Mouse (Mus musculus): ENCODE measurements around the gene Ddx39.

Gene Ddx39

DNA sequence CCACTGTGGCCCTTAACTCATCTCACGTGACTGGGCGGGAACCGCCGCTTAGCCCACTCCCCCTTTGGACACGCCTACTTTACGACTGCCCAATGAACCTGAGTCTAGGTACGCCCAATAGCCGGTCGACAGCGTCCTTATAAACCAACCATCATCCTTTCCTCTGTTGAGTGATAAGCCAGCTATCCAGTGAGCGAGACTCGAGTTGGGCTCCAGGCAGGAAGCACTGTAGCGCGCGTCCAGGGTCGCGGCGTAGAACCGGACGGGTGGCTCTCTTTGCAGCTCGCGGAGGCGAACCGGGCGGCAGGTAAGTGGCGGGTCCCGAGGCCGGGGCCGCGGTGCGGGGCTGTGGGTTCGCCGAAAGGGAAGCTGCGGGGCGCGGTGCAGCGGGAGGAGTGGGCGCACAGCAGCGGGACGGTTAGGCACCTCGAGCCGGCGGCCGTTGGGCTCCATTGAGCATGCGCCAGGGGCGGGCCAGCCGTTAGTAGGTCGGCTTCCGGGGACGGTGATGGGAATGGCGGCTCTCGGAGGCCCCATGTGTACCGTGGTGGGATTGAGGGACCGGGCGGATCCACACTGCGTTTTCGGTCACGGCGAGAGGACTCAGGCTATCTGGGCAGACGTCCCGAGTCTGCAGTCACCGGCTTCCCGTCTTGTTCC lies at the start of gene Ddx39:
TSS of gene Ddx39 (plus strand) at position 147 of the 660 bp plus-strand sequence.
- DNase-seq (ENCODE audit: low spot score in 2 of 2) = peak; percentile 94 to 97

DNA sequence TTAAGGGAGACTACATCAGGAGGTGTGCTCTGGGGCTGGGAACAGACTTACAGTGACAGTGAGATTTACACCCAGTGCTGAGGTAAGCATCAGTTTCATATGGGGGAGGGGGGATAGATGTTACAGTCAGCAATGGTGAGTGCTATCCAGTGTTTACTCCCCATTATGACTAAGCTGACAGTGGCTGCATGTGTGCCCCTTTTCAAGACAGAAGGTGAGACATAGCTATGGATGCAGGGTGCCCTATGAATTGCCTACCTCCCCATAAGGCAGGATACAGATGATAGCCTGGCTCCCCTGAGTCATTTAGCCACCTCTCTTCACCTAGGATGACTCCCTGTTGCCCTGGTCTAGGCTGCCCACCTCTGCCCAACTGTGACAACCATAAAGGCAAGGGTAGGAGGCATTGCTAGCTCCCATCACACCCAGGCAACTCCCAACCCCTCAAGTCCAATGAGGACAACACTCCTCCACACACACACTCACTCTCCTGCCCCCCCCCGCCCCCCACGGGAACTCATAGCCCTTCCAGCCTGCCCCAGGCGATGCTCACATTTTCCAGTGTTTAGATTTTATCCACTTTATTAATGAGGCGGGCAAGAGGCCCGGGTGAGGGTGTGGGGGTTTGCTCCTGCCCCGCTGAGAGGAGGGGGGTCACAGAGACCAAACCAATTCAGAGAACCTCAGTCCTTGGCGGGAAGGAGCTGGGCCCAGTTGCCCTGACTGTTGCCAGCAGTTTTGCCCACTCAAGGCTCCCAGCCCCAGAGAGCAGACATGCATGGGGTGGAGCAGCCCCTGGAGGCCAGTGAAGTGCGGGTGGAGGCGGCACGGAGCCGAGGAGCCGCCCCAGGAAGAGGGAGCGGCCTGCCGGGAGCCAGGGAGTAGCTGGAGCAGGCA lies 48.8 kb upstream of the Ddx39 start, which contains the start of gene Ptger1:
TSS of gene Ptger1 (plus strand) at position 710 of the 897 bp plus-strand sequence.
- no peak for DNase-seq (ENCODE audit: low spot score in 2 of 2)

DNA sequence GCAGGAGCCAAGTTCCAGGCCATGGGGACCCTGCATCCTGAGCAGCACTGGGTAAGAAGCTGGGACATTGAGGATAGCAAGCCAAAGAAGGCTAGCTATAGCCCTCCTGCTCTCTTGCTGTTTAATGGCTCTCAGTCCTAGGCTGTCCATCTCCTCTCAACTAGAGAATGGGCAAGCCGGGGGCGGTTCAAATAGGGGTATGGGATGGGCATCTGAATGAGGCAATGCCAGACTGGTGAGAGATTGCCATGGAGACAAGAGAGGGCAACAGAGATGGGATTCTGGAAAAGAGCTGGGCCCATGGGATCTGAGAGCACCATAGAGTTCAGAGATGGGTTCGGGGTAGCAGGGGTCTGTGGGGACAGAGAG lies 48.1 kb upstream of the Ddx39 start:
- no peak for DNase-seq (ENCODE audit: low spot score in 2 of 2)

DNA sequence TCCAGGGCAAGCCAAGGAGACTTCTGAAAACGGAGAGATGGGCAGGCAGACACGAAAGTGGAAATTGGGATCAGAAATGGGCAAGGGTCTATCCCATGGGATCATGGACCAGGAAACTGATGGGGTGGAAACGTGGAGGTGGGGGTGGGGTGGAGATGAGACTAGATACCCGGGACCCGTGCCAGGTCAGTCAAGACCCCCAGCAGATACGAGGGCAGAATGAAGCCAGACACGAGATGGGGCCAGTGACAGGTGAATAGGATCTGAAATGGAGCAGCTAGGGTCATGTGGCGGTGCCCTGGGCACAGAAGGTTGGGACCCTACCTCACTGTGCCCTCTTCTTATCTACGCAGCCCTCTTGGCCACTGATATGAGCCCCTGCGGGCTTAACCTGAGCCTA lies 47.5 kb upstream of the Ddx39 start:
- no peak for DNase-seq (ENCODE audit: low spot score in 2 of 2)

DNA sequence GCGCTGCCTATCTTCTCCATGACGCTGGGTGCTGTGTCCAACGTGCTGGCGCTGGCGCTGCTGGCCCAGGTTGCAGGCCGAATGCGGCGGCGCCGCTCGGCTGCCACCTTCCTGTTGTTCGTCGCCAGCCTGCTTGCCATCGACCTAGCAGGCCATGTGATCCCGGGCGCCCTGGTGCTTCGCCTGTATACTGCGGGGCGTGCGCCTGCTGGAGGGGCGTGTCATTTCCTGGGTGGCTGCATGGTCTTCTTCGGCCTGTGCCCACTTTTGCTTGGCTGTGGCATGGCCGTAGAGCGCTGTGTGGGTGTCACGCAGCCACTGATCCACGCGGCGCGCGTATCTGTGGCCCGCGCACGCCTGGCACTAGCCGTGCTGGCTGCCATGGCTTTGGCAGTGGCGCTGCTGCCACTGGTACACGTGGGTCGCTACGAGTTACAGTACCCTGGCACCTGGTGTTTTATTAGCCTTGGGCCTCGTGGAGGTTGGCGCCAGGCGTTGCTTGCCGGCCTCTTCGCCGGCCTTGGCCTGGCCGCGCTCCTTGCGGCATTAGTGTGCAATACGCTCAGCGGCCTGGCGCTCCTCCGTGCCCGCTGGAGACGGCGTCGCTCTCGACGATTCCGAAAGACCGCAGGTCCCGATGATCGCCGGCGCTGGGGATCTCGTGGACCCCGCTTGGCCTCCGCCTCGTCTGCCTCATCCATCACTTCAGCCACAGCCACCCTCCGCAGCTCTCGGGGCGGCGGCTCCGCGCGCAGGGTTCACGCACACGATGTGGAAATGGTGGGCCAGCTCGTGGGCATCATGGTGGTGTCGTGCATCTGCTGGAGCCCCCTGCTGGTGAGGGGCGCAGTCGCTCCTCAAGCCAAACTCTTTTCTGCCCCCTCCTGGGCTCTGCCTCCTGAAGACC lies 46.7 kb upstream of the Ddx39 start:
- DNase-seq (ENCODE audit: low spot score in 2 of 2) = peak; percentile 31 to 72

DNA sequence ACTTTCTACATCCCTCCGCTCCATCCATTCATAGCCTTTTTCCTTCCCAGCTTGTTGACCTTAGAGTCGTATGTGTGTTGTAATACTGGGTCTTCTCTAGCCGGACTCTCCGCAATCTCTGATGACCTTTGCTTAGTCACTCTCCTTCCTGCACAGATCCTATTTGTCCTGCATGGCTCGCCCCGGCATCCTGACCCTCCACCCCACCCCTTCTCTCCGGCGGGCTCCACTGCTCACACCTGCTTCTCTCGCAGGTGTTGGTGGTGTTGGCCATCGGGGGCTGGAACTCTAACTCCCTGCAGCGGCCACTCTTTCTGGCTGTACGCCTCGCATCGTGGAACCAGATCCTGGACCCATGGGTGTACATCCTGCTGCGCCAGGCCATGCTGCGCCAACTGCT lies 46.0 kb upstream of the Ddx39 start:
- no peak for DNase-seq (ENCODE audit: low spot score in 2 of 2)

DNA sequence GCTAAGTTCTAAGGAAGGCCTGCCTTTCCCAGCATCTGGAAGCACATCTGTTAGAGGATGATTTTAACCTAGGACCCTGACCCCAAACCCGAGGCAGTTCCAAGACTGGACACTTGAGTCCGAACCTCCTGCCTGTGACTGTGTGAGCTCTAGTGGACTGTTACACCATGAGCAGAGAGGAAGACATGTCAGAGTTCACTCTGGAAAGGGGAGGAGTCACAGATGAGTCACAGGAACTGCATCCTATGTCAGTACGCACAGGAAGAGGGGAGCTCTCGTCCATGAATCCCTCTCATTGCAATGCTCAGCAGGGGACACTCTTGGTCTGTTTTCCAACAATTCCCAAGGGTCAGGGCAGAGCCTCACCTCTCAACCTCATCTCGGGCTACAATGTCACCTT lies 42.0 kb upstream of the Ddx39 start:
- DNase-seq (ENCODE audit: low spot score in 2 of 2) = no peak

DNA sequence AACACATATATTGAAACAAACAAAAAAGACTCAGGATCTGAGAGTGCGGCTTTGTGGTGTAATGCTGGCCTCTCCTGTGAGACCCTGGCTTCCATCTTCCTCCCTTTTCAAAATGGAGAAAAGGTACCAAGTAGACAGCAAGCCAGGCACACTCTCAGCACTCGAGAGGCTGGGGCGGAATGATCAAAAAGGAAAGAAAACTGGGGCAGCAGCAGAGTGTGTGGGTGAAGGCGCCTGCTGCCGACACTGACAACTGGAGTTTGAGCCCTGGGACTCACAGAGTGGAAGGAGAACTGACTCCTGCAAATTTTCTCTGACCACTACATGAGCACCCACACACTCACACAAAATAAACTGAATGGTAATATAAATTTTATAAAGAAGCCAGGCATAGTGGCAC lies 40.5 kb upstream of the Ddx39 start:
- no peak for DNase-seq (ENCODE audit: low spot score in 2 of 2)

DNA sequence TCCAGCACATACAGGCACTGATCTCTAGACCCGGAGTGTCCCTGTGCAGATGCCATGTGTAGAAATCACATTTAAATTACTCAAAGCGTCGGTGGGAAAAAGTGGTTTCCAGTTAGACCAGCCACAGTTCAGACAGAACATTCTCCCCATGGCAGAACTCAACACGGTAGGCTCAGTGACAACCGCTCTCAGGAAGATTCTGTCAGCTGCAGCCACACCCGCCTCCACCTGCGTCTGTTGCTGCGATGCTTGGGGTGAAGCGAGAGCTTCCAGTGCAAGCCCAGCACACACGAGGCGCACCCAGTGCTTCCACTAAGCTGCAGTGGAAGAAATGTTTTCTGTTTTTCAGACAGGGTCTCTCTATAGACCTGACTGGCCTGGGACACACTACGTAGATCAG lies 35.1 kb upstream of the Ddx39 start:
- DNase-seq (ENCODE audit: low spot score in 2 of 2) = no peak

DNA sequence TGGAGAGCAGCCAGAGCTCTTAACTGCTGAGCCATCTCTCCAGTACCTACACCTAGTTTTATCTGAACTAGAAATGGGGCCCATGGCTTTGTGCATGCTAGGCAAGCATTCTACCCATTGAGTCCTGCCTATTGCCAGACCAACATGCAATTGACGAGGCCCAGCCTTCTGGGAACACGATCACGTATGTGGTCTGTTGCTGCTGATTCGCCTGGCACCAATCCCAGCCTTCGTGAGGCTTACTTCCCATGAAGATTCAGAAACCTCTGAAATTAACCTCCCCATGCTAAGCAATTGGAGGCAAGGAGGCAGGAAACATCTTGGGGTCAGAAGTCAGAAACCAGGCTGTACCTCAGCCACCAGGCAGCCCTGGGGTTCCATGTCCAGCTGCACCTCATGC lies 34.4 kb upstream of the Ddx39 start:
- DNase-seq (ENCODE audit: low spot score in 2 of 2) = no peak

DNA sequence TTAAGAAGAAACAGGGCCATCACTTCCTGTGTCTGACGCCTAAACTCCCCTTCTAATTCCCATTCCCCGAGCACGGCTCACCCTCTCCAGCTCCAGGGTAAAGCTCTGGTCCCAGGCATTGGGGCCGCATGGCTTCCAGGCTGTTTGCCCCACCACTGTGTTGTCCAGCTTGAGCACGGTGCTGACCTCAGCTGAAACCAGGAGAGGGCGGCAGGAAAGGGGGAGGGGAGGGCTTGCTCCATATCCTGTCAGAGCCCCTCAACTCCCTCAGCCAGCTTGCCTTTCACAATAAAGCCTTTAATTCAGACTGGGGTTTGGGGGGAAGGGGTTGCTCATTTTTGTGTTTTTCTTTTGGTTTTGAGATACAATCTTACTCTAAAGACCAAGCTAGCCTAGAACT lies 33.9 kb upstream of the Ddx39 start:
- DNase-seq (ENCODE audit: low spot score in 2 of 2) = no peak

DNA sequence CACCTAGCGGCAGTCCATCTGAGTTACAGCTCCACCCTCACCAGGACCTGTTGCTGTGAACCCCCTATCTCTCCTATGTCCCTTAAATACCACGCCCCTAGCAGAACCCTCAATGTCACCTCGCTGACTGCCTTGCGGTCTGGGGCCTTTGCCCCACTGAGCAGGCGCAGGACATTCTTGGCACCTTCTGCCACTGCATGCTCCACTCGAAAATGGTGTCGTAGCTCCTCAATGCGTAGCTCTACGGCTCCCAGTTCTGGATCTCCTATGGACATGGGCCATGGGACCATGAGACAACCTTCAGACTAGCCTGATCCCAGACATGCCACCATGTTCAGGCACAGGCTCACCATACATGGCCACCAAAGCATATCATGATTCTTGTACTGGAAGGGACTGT lies 30.5 kb upstream of the Ddx39 start:
- no peak for DNase-seq (ENCODE audit: low spot score in 2 of 2)

DNA sequence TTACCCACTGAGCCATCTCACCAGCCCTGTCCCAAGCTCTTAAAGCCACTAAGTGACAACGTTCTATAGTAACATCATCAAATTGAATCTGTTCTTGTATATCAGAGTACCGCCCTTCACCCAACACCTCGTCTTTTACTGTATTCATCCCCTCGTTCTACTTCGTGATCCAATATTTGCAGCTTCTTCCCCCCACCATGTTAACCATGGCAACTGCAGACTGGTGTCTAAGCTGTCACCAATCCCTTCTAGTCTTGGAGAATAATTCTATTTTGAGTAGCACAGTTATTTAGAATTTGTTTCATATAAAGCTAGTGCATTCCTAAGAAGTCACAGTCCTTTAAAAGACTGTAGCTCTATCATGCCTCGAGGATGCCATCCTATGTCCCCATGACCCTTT lies 25.7 kb upstream of the Ddx39 start:
- no peak for DNase-seq (ENCODE audit: low spot score in 2 of 2)

DNA sequence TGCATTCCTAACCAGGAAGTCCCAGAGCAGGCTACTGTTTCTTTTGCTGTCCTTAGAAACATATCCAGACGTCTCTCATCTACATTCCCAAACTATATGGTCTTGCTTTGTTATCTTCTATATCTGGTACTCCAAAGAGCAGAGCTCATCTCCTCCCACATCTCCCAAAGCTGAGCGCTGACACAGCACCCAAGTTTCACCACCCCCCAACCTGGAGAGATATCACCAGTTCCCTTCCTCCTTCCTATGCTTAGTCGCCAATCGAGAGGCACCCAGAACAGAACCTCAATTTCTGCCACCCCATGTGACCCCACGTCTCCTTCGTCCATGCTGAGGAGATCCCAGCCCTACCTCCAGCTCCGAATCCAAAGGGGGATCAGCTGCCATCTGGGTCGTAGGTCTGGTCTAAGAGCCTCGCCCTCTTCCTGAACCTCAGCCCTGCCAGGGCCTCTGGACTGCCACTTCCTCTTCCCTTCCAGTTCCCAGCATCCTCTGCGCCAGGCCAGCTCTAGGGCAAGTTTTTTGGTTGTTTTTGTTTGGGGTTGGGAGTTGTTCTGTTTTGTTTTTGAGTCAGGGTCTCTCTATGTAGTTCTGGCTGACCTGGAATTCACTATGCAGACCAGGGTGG lies 21.3 kb upstream of the Ddx39 start:
- DNase-seq (ENCODE audit: low spot score in 2 of 2) = peak in 1 of 2 experiments; percentile 48

DNA sequence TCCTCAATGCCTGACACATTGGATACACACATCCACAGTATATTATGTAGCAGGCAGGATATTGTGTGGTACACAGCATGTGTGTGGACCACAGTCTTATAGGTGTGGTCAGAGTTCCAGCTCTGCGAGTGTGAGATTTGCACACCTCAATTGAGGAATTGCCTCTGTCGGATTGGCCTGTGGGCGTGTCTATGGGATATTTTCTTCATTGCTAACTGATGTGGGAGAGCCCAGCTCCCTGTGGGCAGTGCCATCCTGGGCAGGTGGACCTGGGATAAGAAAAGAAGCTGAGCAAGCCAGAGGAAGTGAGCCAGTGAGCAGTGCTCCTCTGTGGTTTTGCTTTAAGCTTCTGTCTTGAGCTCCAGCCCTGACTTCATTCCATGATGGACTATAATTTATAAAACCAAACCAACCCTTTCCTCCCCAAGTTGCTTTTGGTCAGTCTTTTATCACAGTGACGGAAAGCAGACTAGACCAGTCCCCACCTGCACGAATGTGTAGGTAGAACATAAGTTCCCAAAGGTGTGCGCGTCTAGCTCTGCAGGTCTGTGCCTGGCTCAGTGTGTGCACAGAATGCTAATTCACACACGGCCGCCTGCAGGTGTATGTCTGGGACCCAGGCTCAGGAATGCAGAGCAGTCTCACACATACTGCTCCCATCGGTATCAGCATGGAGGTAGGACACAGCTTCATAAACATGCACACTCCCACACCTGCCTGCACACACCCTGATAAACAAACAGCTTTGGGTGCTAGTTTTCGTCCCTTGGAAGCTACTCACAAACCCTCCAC lies 20.4 kb upstream of the Ddx39 start:
- no peak for DNase-seq (ENCODE audit: low spot score in 2 of 2)

DNA sequence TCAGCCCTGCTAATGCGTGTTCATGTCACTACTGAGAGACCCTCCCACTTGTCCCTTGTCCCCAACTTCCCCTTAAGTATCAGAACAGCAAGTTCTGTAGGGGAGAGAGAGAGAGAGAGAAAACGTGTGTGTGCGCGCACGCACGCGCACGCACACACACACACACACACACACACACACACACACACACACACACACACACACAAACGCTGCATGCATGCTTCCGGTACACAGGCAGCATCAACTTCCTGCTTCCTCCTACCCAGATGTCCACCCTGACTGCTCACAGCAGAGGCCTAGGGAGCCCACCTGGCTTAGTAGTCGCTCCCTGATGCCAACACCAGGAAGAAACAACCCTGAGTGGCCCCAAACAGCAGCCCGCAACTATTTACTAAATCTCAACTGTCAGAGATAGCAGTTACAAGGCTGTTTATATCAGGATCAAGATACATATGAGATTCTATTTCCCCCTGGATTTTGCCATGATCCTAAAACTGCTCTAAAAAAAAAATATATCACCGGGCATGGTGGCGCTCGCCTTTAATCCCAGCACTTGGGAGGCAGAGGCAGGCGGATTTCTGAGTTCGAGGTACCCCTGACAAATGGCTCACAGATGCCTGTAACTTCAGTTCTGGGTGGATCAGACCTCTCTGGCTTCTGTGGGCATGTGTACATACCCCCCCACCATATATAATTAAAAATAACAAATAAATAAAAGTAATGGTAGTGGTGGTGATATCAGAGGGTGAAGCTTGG lies 19.4 kb upstream of the Ddx39 start:
- DNase-seq (ENCODE audit: low spot score in 2 of 2) = peak in 1 of 2 experiments; percentile 60

DNA sequence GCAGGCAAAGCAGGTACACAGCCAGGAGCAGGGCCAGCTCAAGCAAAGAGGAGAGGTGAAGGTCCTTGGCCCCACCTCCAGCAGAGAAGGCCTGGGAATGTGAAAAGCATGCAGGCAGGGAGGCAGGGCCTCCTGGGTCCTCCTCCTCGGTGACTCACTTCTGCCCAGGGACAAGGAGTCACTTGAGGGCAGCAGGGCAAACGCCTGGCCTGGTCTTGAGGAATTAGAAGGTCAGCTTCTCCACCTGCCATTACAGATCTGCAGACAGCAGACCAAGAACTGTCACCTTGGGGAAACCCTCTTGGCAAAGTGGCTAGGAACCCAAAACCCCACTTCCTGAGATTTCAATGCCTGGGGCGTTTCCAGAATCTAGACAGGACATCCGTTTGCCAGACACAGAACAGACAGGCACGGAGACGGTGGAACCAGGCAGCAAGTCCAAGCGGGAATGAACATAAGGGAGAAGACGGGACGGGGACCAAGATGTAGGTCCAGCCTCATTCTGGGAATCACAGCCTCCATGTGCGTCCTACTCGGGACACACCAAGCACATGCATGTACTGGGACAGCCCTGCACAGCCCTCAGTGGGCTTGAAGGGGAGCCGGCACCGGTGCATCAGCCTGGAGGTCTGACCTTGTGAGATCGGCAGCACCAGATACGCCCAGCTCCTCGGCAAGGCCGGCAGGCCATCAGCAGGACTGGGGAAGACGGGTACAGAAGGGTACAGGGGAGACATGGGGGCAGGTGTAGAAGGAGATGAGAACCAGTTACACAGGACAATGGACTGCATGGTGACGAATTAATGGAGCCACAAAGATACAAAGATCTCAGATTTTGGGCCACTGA lies 17.4 kb upstream of the Ddx39 start:
- DNase-seq (ENCODE audit: low spot score in 2 of 2) = peak in 1 of 2 experiments; percentile 22

DNA sequence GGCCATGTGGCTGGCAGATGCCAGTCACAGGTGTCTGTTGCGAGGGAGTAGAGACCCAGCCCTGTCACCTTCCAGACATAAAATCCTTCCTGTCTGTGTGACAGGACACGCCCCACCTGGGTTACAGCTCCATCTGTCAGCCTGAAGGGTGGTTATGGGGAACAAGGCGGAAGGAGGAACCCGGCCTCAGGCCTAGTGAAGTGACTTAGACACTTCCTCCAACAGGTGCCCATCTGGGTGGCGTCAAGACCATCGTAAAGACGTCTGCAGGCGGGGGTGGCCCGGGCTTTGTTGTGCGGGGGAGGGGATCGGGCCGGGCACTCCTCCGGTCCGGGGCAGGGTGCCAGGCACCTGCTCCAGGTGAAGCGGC lies 16.7 kb upstream of the Ddx39 start:
- peak; percentile 65 to 75 for DNase-seq (ENCODE audit: low spot score in 2 of 2)

Data from spleen, postnatal 10 days (tissue).